Mouse (Mus musculus) liver, embryonic 14.5 days (tissue): ENCODE measurements around the gene Hpdl.

ENCODE experiments used
- CTCF ChIP-seq: IDR thresholded peaks from 2 replicates; pipeline ENCODE4 v1.5.1; 2016; ENCODE audit warnings: antibody characterized with exemption, low read depth, control low read depth
- EP300 ChIP-seq: IDR thresholded peaks from 2 replicates; pipeline ENCODE4 v1.6.1; 2016; ENCODE audit warnings: antibody characterized with exemption, low read depth

GRCm38 (mm10) chr4:116792453-116792852, 29.1 kb downstream of the Hpdl start:
- TF ChIP-seq CTCF (no peak), EP300 (no peak)
